Mouse (Mus musculus): ENCODE data around the gene Rps6kb1. TPM values are rescaled to one million over a fixed set of nuclear protein-coding genes. Genes with fewer than 3 reads are reported as not detected.
A peak's percentile ranks its signal among the peaks of the same experiment; 100 is the strongest.

The Rps6kb1 gene
- polyA plus RNA-seq, 1 experiment from 2014 or later, result 38.4 TPM

DNA sequence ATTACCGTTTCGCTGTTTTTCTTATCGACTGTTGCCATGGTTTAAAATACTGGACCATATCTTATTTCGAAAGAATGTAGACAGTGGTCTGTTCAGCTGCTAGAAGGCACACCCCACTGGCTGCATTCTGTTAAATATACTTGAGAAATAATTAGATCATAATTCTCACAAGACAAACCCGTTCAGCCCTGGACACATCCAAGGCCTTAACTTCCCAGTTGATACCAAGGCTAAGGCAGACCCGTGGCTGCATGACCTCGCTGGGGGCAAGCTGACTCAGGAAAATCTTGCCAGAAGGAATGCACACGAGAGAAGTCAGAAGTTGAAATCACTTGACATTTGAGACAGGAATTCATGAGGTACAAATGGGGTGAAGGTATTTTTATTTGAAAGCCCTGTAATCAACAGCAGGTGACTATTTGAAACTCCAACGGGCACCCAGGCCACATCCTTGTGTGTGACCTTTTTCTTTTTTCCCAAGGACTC lies 25.7 kb upstream of the Rps6kb1 start:
- no peak overlapping the region for H3K9ac ChIP-seq
- peak overlapping the region; percentile 62 for H3K27ac ChIP-seq
- H3K4me3 ChIP-seq, result no peak overlapping the region
- no peaks in the 10 kb centered on the region for H3K9me3 ChIP-seq (replicated peaks)
- WGBS, result 34% methylated on average over 9 of the region's 9 CpGs
- H3K36me3 ChIP-seq, result 0 out of 2 replicates have a peak, but pooled peaks cover 2% of the 10 kb centered on the region
- no peak overlapping the region for H3K4me2 ChIP-seq
- H3K4me1 ChIP-seq (replicated peaks), result peaks cover 21% of the 10 kb centered on the region
- H3K27me3 ChIP-seq, result no peaks in the 10 kb centered on the region
- no peak for ATAC-seq (replicated peaks; ENCODE audit: insufficient number of reproducible peaks, insufficient read depth, low FRiP score, low read depth)

DNA sequence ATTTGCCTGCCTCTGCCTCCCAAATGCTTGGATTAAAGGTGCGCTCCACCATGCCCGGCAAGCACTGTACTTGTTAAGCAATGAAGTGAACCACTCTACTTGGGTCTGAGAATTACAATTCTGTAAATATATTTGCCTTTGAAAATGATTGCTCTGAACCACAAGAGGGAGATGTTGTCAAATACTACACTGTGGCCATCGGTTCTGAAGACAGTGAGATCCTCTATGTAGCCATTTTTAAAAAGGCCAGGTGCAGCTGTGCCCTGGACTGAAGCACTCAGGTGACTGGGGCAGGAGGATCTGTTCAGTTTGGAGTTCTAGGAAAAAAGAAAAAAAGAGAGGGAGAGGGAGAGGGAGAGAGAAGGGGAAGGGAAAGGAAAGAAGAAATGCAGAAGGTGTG lies 23.8 kb upstream of the Rps6kb1 start:
- Histone ChIP-seq H3K36me3 (0 out of 2 replicates have a peak, but pooled peaks cover 2% of the 10 kb centered on the region), H3K4me2 (no peak overlapping the region), H3K9ac (no peak overlapping the region), H3K4me3 (no peak overlapping the region), H3K27me3 (no peaks in the 10 kb centered on the region), H3K9me3 (replicated peaks) (no peaks in the 10 kb centered on the region), H3K4me1 (replicated peaks) (peaks cover 21% of the 10 kb centered on the region), H3K27ac (no peak overlapping the region)
- 54% methylated on average over 3 of the region's 3 CpGs for WGBS
- ATAC-seq (replicated peaks; ENCODE audit: insufficient number of reproducible peaks, insufficient read depth, low FRiP score, low read depth), result no peak

DNA sequence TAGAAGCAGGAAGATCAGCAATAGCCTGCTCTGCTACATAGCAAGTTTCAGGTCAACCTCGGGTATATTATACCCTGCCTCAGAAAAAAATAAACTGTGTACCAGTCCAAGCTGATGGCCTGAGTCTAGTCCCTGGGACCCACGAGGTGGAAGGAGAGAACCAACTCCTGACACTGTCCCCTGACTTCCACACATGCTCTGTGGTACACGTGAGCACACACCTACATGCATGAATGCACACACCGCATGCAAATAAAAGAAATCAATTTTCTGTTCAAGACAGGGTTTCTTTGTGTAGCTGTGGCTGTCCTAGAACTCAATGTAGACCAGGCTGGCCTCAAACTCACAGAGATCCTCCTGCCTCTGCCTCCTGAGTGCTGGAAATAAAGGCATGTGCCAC lies 13.7 kb upstream of the Rps6kb1 start:
- no peaks in the 10 kb centered on the region for H3K9me3 ChIP-seq (replicated peaks)
- 94% methylated on average over 4 of the region's 4 CpGs for WGBS
- H3K9ac ChIP-seq, result no peak overlapping the region
- H3K27ac ChIP-seq, result no peak overlapping the region
- no peak for ATAC-seq (replicated peaks; ENCODE audit: insufficient number of reproducible peaks, insufficient read depth, low FRiP score, low read depth)
- no peak overlapping the region for H3K4me3 ChIP-seq
- peaks cover 28% of the 10 kb centered on the region; the same call in 1 of the 2 replicates for H3K36me3 ChIP-seq
- H3K4me2 ChIP-seq, result no peak overlapping the region
- H3K4me1 ChIP-seq (replicated peaks), result no peaks in the 10 kb centered on the region
- H3K27me3 ChIP-seq, result no peaks in the 10 kb centered on the region

DNA sequence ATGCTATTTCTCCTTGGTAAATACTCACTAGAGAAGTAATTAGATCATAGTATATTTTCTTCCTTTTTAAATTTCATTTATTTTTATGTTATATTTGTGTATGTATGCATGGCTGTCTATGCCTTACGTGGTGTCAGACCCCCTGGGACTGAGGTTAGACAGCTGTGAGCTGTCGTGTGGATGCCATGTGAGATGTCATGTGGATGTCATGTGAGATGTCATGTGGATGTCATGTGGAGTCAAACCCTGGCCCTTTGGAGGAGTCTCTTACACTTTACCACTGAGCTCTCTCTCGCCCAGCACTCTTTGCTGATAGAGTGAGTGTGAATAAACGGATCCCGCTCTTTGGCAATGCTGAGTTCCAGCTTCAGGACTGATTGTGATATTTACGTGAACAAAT lies 8.9 kb upstream of the Rps6kb1 start:
- Histone ChIP-seq H3K9me3 (replicated peaks) (no peaks in the 10 kb centered on the region), H3K9ac (no peak overlapping the region), H3K27me3 (no peaks in the 10 kb centered on the region), H3K36me3 (peaks cover 45% of the 10 kb centered on the region), H3K4me3 (no peak overlapping the region), H3K27ac (no peak overlapping the region), H3K4me1 (replicated peaks) (peaks cover 2% of the 10 kb centered on the region; the same call in 1 of the 2 replicates), H3K4me2 (no peak overlapping the region)
- ATAC-seq (replicated peaks; ENCODE audit: insufficient number of reproducible peaks, insufficient read depth, low FRiP score, low read depth), result no peak
- WGBS, result 87% methylated on average over 6 of the region's 6 CpGs

DNA sequence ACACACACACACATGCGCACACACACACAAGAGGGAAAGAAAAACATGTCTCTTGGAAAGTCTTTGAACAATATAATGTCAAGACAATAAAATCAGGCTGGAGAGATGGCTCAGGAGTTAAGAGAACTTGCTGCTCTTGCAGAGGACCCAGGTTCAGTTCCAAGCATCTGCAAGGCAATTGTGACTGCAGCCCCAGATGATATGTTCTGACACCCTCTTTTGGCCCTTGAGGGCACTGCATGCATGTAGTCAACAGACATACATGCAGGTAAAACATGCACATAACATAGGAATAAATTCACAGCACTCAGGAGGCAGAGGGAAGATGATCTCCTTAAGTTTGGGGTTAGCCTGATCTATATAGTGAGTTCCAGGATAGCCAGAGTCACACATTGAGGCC lies 2.8 kb upstream of the Rps6kb1 start:
- H3K27me3 ChIP-seq, result no peaks in the 10 kb centered on the region
- H3K4me3 ChIP-seq, result no peak overlapping the region
- no peak overlapping the region for H3K27ac ChIP-seq
- H3K9ac ChIP-seq, result no peak overlapping the region
- 89% methylated on average over 1 of the region's 1 CpGs for WGBS
- peaks cover 22% of the 10 kb centered on the region for H3K4me1 ChIP-seq (replicated peaks)
- H3K4me2 ChIP-seq, result no peak overlapping the region
- no peaks in the 10 kb centered on the region for H3K9me3 ChIP-seq (replicated peaks)
- H3K36me3 ChIP-seq, result peaks cover 21% of the 10 kb centered on the region
- ATAC-seq (replicated peaks; ENCODE audit: insufficient number of reproducible peaks, insufficient read depth, low FRiP score, low read depth), result no peak

DNA sequence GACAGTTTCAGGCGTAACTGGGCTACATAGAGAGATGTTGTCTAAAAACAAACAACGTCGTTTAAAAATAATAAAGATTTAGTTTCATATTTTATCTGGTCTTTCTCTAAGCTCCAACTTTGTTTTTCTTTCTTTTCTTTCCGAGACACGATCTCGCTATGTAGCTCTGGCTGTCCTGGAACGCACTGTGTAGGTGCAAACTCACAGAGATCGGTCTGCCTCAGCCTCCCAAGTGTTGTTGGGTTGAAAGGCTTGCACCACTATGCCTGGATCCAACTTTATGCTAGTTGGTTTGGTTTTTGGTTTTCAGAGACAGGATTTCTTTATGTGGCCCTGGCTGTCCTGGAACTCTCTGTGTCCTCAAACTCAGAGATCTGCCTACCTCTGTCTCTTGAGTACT lies 951 bp upstream of the Rps6kb1 start:
- WGBS, result 73% methylated on average over 8 of the region's 8 CpGs
- Histone ChIP-seq H3K4me1 (replicated peaks) (peaks cover 29% of the 10 kb centered on the region), H3K4me3 (peak overlapping the region; percentile 84), H3K4me2 (peak overlapping the region; percentile 64), H3K27ac (peak overlapping the region; percentile 84), H3K27me3 (no peaks in the 10 kb centered on the region), H3K36me3 (peaks cover 15% of the 10 kb centered on the region), H3K9me3 (replicated peaks) (no peaks in the 10 kb centered on the region), H3K9ac (peak overlapping the region; percentile 57)
- no peak for ATAC-seq (replicated peaks; ENCODE audit: insufficient number of reproducible peaks, insufficient read depth, low FRiP score, low read depth)

DNA sequence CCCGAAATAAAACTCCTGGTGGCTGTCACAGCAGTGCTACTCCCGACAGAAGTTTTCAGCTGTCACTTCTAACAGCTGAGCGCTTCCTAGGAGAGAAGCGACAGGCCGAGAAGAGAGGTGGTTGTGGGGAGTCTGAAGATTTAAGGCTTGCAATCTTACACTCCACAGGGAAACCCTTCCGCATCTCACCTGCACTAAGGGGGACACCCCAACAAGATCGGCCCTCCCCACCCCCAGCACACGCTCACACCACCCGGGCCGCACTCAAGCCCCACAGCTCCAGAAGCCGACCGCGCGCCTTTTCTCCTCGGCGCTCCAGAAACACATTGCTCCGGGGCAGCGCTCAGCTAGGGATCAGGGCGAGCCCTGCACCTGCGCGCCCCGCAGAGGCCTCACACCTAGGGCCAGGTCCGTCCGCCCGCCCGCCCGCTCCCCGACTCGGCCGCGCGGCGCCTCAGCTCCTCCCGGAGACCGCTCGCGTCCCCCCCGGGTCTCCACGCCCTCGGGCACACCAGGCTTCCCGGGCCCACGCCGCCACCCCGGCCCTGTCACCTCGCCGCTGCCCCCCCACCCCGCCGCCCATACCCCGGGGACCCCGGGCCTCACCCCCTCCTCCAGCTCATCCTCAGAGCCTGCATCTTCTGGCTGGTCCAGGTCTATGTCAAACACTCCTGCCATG lies 506 bp downstream of the Rps6kb1 start:
- Histone ChIP-seq H3K9me3 (replicated peaks) (no peaks in the 10 kb centered on the region), H3K4me2 (peak overlapping the region; percentile 65), H3K9ac (peak overlapping the region; percentile 93), H3K4me1 (replicated peaks) (peaks cover 29% of the 10 kb centered on the region), H3K36me3 (peaks cover 2% of the 10 kb centered on the region), H3K27me3 (no peaks in the 10 kb centered on the region), H3K27ac (peak overlapping the region; percentile 85), H3K4me3 (peak overlapping the region; percentile 84)
- under 1% methylated on average over 50 of the region's 50 CpGs for WGBS
- peak; percentile 61 for ATAC-seq (replicated peaks; ENCODE audit: insufficient number of reproducible peaks, insufficient read depth, low FRiP score, low read depth)

DNA sequence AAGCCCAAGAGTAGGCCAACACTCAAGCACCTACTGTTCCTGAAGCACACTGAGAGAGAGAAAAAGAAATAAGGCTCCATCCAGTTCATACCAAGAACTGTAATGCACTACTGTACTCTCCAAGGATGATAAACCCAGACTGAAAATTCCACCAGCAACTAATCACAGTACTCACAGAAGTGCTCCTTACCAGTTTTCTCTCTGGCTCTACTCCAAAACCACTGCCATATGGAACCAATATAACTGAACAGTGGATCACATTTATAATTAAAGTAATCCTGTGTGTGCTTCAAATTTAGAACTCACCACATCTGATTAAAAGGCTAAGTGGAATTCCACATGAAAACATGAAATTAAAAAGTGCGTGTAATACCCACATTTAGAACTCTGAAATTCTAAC lies 1.8 kb downstream of the Rps6kb1 start:
- Histone ChIP-seq H3K27me3 (no peaks in the 10 kb centered on the region), H3K9me3 (replicated peaks) (no peaks in the 10 kb centered on the region), H3K9ac (peak overlapping the region; percentile 6), H3K4me1 (replicated peaks) (peaks cover 26% of the 10 kb centered on the region), H3K4me3 (peak overlapping the region; percentile 84; the same call in 1 of the 2 replicates), H3K27ac (peak overlapping the region; percentile 39; the same call in 1 of the 2 replicates), H3K4me2 (peak overlapping the region; percentile 65), H3K36me3 (no peaks in the 10 kb centered on the region)
- 70% methylated on average over 1 of the region's 1 CpGs for WGBS
- no peak for ATAC-seq (replicated peaks; ENCODE audit: insufficient number of reproducible peaks, insufficient read depth, low FRiP score, low read depth)

DNA sequence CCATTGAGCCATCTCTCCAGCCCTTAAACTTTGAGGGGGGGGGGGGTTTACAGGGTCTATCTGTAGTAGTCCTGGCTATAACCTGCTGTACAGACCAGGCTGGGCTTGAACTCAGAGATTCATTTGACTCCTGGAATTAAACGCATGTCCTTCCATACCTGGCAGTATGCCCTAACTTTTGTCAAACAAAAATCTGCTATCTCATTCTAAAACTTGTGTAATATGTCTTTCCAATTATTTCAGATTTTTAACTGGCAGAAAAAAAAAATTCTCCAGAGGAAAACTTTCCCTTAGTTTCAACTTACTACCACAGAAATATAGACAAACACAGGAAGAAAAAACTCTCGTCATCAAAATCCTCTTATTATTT lies 4.1 kb downstream of the Rps6kb1 start:
- no peak overlapping the region for H3K27ac ChIP-seq
- H3K9ac ChIP-seq, result no peak overlapping the region
- no peak overlapping the region for H3K4me3 ChIP-seq
- WGBS, result 86% methylated on average over 2 of the region's 2 CpGs
- H3K4me2 ChIP-seq, result no peak overlapping the region
- ATAC-seq (replicated peaks; ENCODE audit: insufficient number of reproducible peaks, insufficient read depth, low FRiP score, low read depth), result no peak
- H3K27me3 ChIP-seq, result no peaks in the 10 kb centered on the region
- no peaks in the 10 kb centered on the region for H3K9me3 ChIP-seq (replicated peaks)
- no peaks in the 10 kb centered on the region for H3K36me3 ChIP-seq
- peaks cover 18% of the 10 kb centered on the region for H3K4me1 ChIP-seq (replicated peaks)

DNA sequence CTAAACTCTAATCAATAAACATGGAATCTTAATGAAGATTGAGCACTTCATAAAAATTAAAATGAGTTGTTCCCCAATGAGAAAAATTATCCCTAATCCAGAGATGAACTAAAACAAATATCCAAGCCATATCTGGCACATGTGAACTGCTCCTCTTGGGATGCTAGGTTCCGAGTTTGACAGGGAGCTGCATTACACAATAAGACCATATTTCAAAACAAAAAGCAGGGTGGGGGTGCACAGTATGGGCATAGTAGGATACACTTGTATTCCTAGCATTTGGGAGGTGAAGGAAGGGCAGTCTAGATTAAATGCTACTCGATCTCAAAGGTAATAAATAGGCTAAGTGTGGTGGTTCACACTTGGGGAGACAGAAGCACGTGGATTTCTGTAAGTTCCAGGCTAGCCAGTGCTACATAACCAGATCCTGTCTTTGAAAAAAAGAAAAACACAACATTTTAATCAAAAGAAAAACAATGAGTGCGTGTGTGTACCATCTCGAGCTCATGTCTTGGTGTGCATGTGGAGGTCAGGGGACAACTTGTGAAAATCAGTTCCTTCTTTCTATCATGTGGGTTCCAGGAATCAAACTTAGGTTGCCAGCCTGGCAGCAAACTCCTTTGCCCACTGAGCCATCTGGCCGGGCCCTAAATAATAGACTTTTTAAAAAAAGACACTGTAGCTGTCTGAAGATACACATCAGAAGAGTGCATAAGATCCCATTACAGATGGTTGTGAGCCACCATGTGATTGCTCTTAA lies 4.7 kb downstream of the Rps6kb1 start:
- 76% methylated on average over 6 of the region's 6 CpGs for WGBS
- ATAC-seq (replicated peaks; ENCODE audit: insufficient number of reproducible peaks, insufficient read depth, low FRiP score, low read depth), result no peak
- Histone ChIP-seq H3K27ac (no peak overlapping the region), H3K4me2 (no peak overlapping the region), H3K9me3 (replicated peaks) (no peaks in the 10 kb centered on the region), H3K36me3 (no peaks in the 10 kb centered on the region), H3K4me3 (no peak overlapping the region), H3K4me1 (replicated peaks) (peaks cover 18% of the 10 kb centered on the region), H3K9ac (no peak overlapping the region), H3K27me3 (no peaks in the 10 kb centered on the region)

DNA sequence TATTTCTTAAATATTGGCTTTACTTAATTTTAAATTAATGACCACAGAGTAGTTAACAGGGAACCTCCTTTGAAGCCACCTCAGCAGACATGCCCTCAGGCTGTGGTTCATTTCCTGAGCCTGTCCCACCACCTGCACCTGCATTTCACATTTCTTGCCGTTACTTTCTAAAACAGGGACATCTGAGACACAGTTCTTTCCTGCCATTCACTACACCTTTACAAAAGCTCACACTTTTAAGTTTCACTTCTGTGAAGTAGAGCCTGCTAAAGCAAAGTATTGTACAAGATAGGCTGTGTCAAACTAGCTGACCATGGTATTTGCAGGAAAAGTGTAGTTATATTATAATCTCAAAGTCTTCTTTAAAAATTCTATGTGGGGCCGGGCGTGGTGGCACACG lies 5.8 kb downstream of the Rps6kb1 start:
- Histone ChIP-seq H3K27me3 (no peaks in the 10 kb centered on the region), H3K36me3 (peaks cover 4% of the 10 kb centered on the region; the same call in 1 of the 2 replicates), H3K9ac (no peak overlapping the region), H3K4me1 (replicated peaks) (peaks cover 18% of the 10 kb centered on the region), H3K4me2 (no peak overlapping the region), H3K4me3 (no peak overlapping the region), H3K9me3 (replicated peaks) (no peaks in the 10 kb centered on the region), H3K27ac (no peak overlapping the region)
- no peak for ATAC-seq (replicated peaks; ENCODE audit: insufficient number of reproducible peaks, insufficient read depth, low FRiP score, low read depth)
- 90% methylated on average over 4 of the region's 4 CpGs for WGBS
